Mouse (Mus musculus): Measurements from ENCODE around the gene Lrrc75b. TPM values are rescaled to one million over a fixed set of nuclear protein-coding genes. Genes with fewer than 3 reads are reported as not detected.
A peak's percentile ranks its signal among the peaks of the same experiment; 100 is the strongest.

Gene Lrrc75b
- total and polyA plus RNA-seq, 3 experiments: not detected

DNA sequence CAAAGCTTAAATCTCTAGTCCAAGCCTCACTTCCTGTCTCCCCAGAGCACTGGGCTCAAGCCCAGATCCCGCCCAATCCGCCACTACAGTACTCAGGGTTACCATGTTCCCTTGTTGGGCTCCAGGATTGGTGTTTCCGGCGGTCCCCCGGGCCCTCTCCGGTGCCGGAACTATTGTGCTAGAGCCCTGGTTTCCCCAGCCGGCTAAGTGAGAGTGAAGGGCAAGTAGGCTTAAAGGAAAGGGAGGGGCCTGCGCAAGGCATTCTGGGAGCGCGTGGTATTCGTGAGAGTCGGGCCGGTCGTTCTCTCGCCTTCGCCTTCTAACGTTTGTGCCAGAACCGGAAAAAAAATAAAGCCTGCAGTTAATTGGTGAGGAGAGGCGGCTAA is 42.4 kb downstream of the Lrrc75b start, which contains the start of gene Gucd1 (continued):
- TF ChIP-seq ETS1 (IDR thresholded peaks at IDR 0.05; ENCODE audit: low read depth, low read length): peak; percentile 70

DNA sequence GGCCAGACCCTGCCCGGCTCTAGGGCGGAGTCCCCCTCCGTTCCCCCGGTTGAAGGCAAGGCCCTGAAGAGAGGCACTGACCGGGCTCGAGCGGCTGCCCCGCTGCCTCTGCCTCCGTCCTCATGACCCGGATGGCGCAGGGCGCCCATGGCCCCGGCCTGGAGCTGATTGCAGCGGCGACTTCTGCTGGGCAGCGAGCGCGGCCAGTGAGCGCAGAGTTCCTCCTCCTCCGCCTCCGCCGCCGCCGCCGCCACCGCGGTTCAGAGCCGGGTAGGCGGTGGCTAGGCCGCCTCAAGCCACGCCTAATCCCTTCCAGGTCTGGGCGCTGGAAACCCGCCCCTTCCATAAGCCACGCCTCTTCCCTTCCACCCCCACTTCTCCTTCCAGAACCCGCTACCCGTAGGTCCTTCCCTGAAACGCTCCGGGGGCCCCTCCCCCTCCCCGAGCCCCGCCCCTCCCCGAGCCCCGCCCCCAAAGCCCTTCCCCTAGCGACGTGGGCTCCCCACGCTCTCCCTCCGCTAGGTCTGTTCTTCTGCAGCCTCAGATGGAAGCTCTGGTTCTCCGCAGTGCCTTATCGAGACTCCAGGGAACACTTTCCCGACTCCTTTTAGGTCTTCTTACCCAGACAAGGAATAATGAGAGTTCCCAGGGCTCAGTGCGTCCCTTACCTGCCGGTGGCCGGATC is 42.9 kb downstream of the Lrrc75b start, which contains the start of gene Snrpd3:
Snrpd3 (plus strand) TSS at position 479 of the 685 bp plus-strand sequence.
- peak within 1 kb of the TSS; percentile 79 to 97 for H3K4me3 ChIP-seq (ENCODE audit: control insufficient read depth in 1 of 2, insufficient read depth in 1 of 2, low read depth in 2 of 2, low read length in 2 of 2)
- H3K4me1 ChIP-seq (ENCODE audit: control insufficient read depth in 1 of 2, insufficient read depth in 2 of 2, low read length in 2 of 2): peaks cover 15 to 34% of the 10 kb centered on the region in 2 experiments
- no peaks in the 10 kb centered on the region for H3K27me3 ChIP-seq (ENCODE audit: control insufficient read depth in 1 of 2, insufficient read depth in 2 of 2, low read length in 2 of 2)
- H3K9ac ChIP-seq (ENCODE audit: control insufficient read depth, low read depth, low read length, poor library complexity, severe bottlenecking): peak within 1 kb of the TSS; percentile 93
- H3K9me3 ChIP-seq (replicated peaks; ENCODE audit: insufficient read depth, low read length): no peaks in the 10 kb centered on the region
- DNase-seq (ENCODE audit: low read depth, low spot score): peak; percentile 98
- peak within 1 kb of the TSS; percentile 96 for H3K27ac ChIP-seq (ENCODE audit: control insufficient read depth, low read depth, low read length)
- H3K79me2 ChIP-seq (ENCODE audit: control insufficient read depth, insufficient read depth, low read length, poor library complexity): peaks cover 50% of the 10 kb centered on the region
- H3K36me3 ChIP-seq (ENCODE audit: control insufficient read depth in 1 of 2, insufficient read depth in 2 of 2, low read length in 2 of 2): peaks cover 9 to 46% of the 10 kb centered on the region in 2 experiments; a peak in 3 of 4 replicates
- TF ChIP-seq RAD21 (IDR thresholded peaks at IDR 0.05; ENCODE audit: low read depth, low read length) (no peak), MYC (IDR thresholded peaks at IDR 0.05; ENCODE audit: low read depth, low read length) (no peak), CTCF (IDR thresholded peaks at IDR 0.05 in 2 of 3, conservative IDR thresholded peaks at IDR 0.05 in 1 of 3; ENCODE audit: control insufficient read depth in 1 of 3, insufficient read depth in 1 of 3, low read depth in 2 of 3, low read length in 3 of 3, poor library complexity in 1 of 3, severe bottlenecking in 1 of 3) (no peak), ZKSCAN1 (IDR thresholded peaks at IDR 0.05; ENCODE audit: low read depth, low read length) (no peak), CHD2 (IDR thresholded peaks at IDR 0.05; ENCODE audit: low read length) (peak; percentile 12; the same call in 1 of the 2 replicates), ETS1 (IDR thresholded peaks at IDR 0.05; ENCODE audit: low read depth, low read length) (no peak), ZNF384 (IDR thresholded peaks at IDR 0.05; ENCODE audit: low read depth, low read length) (no peak), USF2 (IDR thresholded peaks at IDR 0.05; ENCODE audit: borderline replicate concordance in 1 of 2, insufficient read depth in 1 of 2, low read depth in 1 of 2, low read length in 2 of 2) (no peak), POLR2AphosphoS5 (IDR thresholded peaks at IDR 0.05; ENCODE audit: borderline replicate concordance, low read depth, low read length) (no peak), MAZ (IDR thresholded peaks at IDR 0.05; ENCODE audit: low read depth, low read length) (no peak; the same call in 1 of the 2 replicates), SMC3 (IDR thresholded peaks at IDR 0.05; ENCODE audit: low read depth, low read length) (no peak), POLR2AphosphoS2 (IDR thresholded peaks at IDR 0.05; ENCODE audit: low read length) (peak; percentile 64), KAT2A (conservative IDR thresholded peaks at IDR 0.05; ENCODE audit: low read depth, low read length) (no peak), E2F4 (IDR thresholded peaks at IDR 0.05; ENCODE audit: borderline replicate concordance, low read depth, low read length) (no peak), NELFE (IDR thresholded peaks at IDR 0.05; ENCODE audit: low read depth, low read length) (peak; percentile 65), HCFC1 (IDR thresholded peaks at IDR 0.05; ENCODE audit: low read depth, low read length) (no peak), POLR2A (IDR thresholded peaks at IDR 0.05; ENCODE audit: control insufficient read depth in 1 of 2, insufficient read depth in 1 of 2, low read depth in 1 of 2, low read length in 2 of 2, poor library complexity in 1 of 2) (peak; percentile 46 to 65; a peak in 3 of 4 replicates), SIN3A (IDR thresholded peaks at IDR 0.05; ENCODE audit: low read length) (no peak), EP300 (IDR thresholded peaks at IDR 0.05; ENCODE audit: low read depth in 1 of 2, low read length in 2 of 2) (no peak), RCOR1 (IDR thresholded peaks at IDR 0.05; ENCODE audit: low read depth, low read length) (no peak), MXI1 (IDR thresholded peaks at IDR 0.05; ENCODE audit: low read depth, low read length) (no peak; the same call in 1 of the 2 replicates), TBP (IDR thresholded peaks at IDR 0.05; ENCODE audit: low read depth, low read length) (no peak), GABPA (IDR thresholded peaks at IDR 0.05; ENCODE audit: low read depth, low read length) (no peak), MYB (IDR thresholded peaks at IDR 0.05; ENCODE audit: low read depth, low read length) (no peak), ELF1 (IDR thresholded peaks at IDR 0.05; ENCODE audit: low read depth, low read length) (0 out of 2 replicates have a peak, but pooled peaks have one; percentile 40), NRF1 (IDR thresholded peaks at IDR 0.05; ENCODE audit: insufficient read depth, low read depth, low read length, poor library complexity, severe bottlenecking) (no peak), USF1 (IDR thresholded peaks at IDR 0.05; ENCODE audit: low read depth, low read length) (no peak), MEF2A (IDR thresholded peaks at IDR 0.05; ENCODE audit: extremely low read depth, insufficient replicate concordance, low read depth, low read length, poor library complexity, severe bottlenecking) (no peak), ZC3H11A (IDR thresholded peaks at IDR 0.05; ENCODE audit: low read depth, low read length) (no peak), TAL1 (IDR thresholded peaks at IDR 0.05; ENCODE audit: low read length) (no peak), UBTF (IDR thresholded peaks at IDR 0.05; ENCODE audit: borderline replicate concordance, insufficient read depth, low read depth, low read length) (0 out of 2 replicates have a peak, but pooled peaks have one; percentile 44), GATA1 (IDR thresholded peaks at IDR 0.05; ENCODE audit: low read depth, low read length) (no peak), JUND (IDR thresholded peaks at IDR 0.05; ENCODE audit: low read depth, low read length) (no peak), CHD1 (IDR thresholded peaks at IDR 0.05; ENCODE audit: low read depth, low read length) (peak; percentile 93; the same call in 1 of the 2 replicates)
